Mouse (Mus musculus) frontal cortex, postnatal 10 days (tissue): ENCODE data around the gene Cytip.
"Not testable (repeated sequence)": the region's sequence is repeated elsewhere in the genome, so short reads cannot be mapped to it uniquely, and the experiment has no call there.

ENCODE experiments used
- DNase-seq, 2 experiments: peaks; one replicate each; pipeline ENCODE4 v3.0.0; 2022; ENCODE audit warnings: low spot score in 2 of 2, mixed read lengths in 1 of 2

Gene Cytip

GRCm38 (mm10) chr2:58107887-58108286 is 87.4 kb downstream of the Cytip start:
- DNase-seq = not testable (repeated sequence)

- DNase-seq = no peak
Observed at GRCm38 (mm10) chr2:58107046-58107445, 88.3 kb downstream of the Cytip start.

- DNase-seq = no peak
Observed at GRCm38 (mm10) chr2:58094818-58095217, 100.5 kb downstream of the Cytip start.

GRCm38 (mm10) chr2:58086420-58086819 is 108.9 kb downstream of the Cytip start:
- DNase-seq = no peak

- no peak for DNase-seq
Observed at GRCm38 (mm10) chr2:58079849-58080248, 115.5 kb downstream of the Cytip start.
